Mouse (Mus musculus) retina, adult 2 months (tissue): ENCODE measurements around the gene Ovol2.

Source experiments
- DNase-seq: peaks from one replicate; pipeline ENCODE4 v3.0.0-alpha.2; 2012; ENCODE audit warnings: low read depth, low spot score

Gene Ovol2

DNA sequence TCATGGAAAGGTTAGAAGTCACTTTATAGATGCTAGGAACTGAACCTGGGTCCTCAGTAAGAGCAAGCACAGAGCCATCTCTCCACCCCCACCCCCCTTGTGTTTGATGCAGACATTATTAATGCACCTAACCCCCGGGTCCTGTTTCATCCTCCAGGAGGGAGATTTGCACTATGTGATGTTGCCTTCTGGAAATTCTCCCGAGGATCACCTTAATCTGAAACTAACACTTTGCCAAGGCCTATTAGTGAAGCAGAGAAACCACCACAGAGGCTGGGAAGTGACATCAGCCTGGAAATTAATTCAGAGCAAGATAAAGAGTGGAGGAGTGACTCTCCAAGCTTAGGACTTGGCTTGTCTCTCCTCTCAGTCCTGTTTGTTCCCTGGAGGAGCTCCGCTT, 7.7 kb downstream of the Ovol2 start:
- DNase-seq = no peak

DNA sequence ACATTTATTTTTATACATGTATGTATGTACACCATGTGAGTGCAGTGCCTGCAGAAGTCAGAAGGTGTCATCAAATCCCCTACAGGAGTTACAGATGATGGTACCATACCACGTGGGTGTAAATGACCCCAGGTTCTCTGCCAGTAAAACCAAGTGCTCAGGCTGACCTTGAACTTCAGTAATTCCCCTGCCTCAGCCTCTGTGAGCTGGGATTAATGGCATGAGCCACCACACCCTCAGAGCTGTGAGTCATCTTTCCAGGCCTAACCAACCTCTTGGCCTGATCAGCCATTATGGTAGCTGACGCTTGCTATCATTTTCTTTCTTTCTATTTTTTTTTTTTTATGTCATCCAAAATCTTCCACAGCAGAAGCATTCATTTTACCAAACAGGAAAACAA, 20.6 kb downstream of the Ovol2 start:
- no peak for DNase-seq

- DNase-seq = no peak
Measured at GRCm38 (mm10) chr2:144310273-144310672, 21.7 kb downstream of the Ovol2 start.

GRCm38 (mm10) chr2:144308561-144308960, 23.4 kb downstream of the Ovol2 start:
- no peak for DNase-seq

- no peak for DNase-seq
Measured at GRCm38 (mm10) chr2:144305721-144306294, 26.1 kb downstream of the Ovol2 start.

- no peak for DNase-seq
Measured at GRCm38 (mm10) chr2:144301101-144301500, 30.8 kb downstream of the Ovol2 start.

DNA sequence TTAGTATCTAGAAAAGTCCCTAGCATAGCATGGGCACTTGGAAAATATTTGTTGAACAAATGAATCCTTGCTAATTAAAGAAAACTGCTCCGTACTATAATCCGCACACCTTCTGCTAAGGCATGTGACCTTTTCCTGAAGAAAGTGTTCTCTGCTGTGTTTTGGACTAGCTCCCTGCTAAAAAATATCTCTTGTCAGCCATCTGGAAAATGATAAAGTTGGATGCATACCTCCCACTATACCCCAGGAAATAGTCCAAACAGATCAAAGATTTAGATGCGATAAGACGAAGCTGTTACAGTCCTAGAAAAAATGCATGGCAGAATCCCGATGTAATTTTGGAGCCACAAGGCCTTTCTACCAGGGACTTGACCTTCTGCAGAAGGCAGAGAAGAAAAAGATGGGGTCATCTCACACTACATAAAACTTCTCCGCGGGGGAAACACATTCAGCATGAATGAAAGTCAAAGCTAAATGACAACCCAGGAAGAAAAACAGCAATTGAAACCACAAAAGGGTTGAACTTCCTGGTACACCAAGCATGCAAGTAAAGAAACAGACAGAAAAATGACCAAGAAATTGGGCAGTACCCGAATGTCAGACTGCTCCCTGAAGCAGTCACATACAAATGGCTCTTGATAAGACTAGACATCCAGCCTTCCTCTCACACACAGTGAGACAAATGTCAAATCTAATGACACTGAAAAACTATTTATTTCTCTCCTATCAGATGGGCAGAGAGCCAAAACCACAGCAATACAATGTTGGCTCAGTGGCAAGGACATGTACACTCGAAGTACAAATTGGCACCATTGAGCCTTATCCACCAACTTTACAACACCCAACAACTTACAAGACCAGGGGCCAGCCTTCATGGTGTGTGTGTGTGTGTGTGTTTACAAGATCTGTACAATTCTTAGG, 31.9 kb downstream of the Ovol2 start:
- no peak for DNase-seq

DNA sequence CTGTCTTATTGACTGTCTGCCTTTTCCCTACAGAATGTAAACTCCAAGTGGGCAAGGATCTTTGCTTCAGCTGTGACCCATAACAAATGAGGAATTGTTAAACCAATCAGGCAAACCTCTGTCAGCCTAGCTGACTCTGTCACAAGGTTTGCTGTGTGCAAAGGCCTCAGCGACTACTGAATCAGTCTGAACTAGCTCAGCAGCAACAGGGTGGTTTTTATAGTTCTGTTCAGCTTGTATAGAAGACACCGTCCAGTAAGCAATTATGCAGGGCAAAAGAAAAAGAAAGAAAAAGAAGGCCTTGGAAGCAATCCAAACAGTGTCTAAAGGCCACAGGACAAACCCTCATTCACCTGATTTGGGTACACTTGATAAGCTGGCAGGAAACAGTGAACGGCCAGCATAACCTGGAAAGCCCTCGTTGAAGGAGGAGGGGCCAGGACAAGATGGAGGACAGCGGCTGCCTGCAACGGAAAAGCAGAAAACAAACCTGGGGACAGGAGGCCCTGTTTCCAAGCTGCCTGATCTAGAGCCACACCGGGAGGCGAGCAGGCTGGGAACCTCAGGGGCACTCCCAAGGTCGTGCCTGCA, 36.7 kb downstream of the Ovol2 start:
- DNase-seq = no peak

DNA sequence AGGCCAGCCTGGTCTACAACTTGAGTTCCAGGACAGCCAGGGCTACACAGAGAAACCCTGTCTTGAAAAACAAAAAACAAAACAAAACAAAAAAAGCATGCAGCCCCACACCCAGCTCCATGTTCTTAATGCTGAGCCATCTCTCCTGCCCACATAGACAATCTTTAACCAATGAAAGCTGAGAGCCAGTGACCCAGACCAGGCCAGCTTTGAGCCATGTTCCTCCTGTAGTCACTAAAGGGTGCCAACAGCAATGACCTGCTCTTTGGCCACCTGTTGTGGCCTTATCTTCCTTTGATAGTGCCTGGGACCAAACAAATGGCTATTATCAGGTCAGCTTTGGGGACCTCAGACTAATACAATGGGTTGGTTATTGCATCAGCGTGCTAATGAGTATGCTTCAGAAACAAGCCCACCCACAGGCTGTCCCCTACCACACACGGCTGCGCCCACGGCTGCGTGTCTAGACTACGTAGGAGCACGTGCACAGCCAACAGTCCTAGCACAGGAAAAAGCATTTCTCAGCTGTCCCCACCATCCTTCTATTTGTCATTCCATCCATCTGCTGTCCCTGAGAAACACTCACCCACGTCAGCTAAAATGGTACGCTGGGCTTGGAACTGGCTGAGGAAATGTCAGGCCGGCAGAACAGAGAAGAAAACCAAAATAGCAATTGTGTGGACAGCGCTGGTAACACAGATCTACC, 40.2 kb downstream of the Ovol2 start:
- DNase-seq = no peak

DNA sequence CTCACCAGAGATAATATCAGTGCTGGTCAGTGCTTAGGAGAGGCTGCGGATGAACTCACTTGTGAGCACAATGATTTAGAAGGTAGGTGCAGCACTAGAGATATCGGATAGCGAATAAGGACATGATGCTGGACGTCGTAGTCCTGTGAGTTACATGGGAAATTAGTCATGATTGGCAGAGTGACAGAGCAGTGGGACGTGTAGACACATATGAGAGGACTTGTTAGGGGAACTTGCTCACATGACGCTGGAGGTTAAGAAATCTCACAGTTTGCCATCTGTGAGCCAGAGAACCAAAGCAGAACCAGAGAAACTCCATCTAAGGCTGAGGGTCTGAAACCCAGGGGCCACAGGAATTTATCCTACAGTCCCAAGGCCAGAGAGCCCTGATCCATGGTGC, 41.6 kb downstream of the Ovol2 start:
- DNase-seq = no peak

DNA sequence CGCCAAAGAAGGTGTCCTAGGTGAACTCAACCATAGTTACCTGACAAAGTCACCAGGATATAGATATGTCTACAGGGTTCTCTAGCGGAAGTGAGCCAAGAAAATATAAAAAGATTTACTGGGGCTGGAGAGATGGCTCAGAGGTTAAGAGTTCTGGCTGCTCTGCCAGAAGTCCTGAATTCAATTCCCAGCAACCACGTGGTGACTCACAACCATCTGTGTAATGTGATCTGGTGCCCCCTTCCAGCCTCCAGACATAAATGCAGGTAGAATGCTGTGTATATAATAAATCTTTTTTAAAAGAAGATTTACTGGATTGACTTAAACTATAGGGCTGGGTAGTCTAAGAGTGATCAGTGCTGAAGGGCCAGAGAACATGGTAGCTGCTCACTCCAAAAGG, 50.5 kb downstream of the Ovol2 start:
- no peak for DNase-seq

DNA sequence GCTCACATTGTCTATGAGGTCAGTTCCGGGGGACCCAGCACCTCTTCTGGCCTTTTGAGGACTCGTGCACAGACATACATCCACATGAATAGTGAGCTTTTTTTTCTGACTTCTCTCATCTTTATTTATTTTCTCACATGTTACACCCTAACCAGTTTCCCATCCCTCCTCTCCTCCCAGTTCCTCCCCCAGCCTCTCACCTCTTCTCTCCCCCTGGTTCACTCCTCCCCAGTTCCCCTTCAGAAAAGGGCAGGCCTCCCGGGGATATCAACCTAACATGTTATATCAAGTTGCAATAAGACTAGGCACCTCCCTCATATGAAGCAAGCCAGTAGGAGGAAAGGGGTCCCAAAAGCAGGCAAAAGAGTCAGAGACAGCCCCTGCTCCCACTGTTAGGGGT, 51.4 kb downstream of the Ovol2 start:
- DNase-seq = no peak

GRCm38 (mm10) chr2:144279742-144280141, 52.2 kb downstream of the Ovol2 start:
- DNase-seq = no peak

DNA sequence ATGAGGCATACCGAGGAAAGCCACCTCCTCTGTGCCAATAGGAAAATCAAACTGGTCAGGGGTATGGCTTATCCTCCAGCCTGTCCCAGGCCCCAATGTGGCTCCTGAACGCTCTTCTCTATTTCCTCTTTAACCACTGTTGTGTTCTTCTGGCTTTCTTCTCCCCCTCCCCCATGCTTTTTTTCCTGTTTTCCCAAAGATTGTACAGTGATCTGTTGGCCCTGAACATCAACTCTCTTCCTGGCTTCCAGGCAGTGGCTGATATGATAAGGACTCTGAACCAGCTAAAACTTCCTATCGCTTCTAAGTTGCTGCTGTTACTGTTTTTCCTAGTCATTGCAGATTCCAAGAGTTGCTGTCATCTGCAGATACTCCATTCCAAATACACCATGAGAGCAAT, 55.1 kb downstream of the Ovol2 start:
- no peak for DNase-seq

GRCm38 (mm10) chr2:144274741-144275140, 57.2 kb downstream of the Ovol2 start:
- DNase-seq = no peak

DNA sequence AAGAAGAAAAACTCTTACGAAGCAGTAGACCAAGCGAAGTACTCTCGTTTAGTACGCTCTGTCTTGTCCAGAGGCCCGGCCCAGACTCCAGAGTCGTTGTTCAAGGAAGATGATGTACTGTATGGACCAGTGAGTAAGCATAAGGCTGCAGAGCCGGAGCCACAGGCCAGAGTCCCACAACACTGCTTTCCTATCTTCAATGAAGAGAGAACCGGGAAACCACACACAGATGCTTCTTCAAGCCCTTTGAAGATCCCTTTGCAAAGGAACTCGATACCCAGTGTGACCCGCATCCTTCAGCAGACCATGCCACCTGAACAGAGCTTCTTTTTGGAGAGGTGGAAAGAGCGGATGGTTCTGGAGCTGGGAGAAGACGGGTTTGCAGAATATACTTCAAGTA, 59.9 kb downstream of the Ovol2 start:
- no peak for DNase-seq

GRCm38 (mm10) chr2:144270507-144271420, 61.2 kb downstream of the Ovol2 start, which contains the start of the genes Mgme1 and Snx5:
Gene Mgme1 (plus strand): TSS chr2:144270663.
Gene Snx5 (minus strand): TSS chr2:144270906.
- peak; percentile 81 for DNase-seq

DNA sequence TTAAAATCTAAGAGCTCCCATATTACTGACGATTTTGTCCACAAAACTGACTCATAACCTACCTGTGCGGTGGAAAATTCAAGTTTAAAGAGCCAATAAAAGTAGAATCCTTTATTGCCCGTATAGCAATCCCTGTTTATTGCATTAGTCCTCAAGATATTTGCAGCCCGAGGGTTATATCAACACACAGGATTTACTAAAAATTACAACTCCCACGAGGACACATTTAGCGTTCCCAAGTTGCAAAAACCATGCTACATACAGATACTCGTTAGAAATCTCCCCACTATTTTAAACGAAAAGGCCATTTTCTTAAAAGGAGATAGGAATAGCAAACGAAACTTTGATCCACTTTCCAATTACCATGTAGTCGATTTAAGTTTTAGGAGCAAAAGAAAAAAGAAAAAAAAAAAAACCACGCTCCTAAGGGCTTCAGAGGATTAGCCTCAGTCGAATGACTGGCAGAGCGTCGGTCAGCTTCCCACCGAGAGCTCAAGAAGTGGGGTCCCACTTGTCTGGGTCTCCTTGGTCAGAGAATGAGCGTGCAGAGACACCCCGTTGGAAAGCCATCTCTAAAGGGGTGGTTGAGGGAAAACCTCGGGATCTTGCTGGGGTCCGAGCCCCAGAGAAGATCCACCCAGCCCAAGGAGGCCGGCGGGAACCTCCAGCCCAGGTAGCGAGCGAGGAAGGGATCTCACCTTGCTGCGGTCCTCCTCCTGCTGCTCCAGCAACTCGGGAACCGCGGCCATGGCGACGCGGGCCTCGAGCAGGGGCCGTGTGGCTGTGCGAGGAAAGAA, 62.1 kb downstream of the Ovol2 start:
- DNase-seq = no peak

GRCm38 (mm10) chr2:144269306-144269650, 62.7 kb downstream of the Ovol2 start:
- DNase-seq = no peak
